Mouse (Mus musculus) embryonic facial prominence, embryonic 14.5 days (tissue): ENCODE measurements at regions not wholly inside any gene's neighbourhood (a gene's known extent, or its start where the extent isn't known, plus 50 kb on each side); places are given as distances from the start of the nearest gene placed in this dataset.

Source experiments
- ATAC-seq: fragments of 200-750 bp; cut with Nextera tagmentation; 2 replicates; pipeline ENCODE4 v1.8.0; 2017; ENCODE audit warnings: low read depth, moderate number of reproducible peaks, moderate TSS enrichment
- DNase-seq: peaks from one replicate; pipeline ENCODE4 v3.0.0-alpha.2; 2015; ENCODE audit warnings: low spot score
- H3K27ac ChIP-seq: fragments of 300-500 bp; sonication (generic); replicated peaks from 2 replicates; pipeline ENCODE4 v1.5.1; 2014; ENCODE audit warnings: low read depth, mild to moderate bottlenecking, low read length, moderate library complexity
- H3K27me3 ChIP-seq: fragments of 300-500 bp; sonication (generic); replicated peaks from 2 replicates; pipeline ENCODE4 v1.6.1; 2014; ENCODE audit warnings: low read length; ENCODE audit not compliant: control insufficient read depth, insufficient read depth
- H3K36me3 ChIP-seq: fragments of 300-500 bp; sonication (generic); 2 replicates; pipeline ENCODE4 v1.6.1; 2014; ENCODE audit warnings: low read length, mixed read lengths; ENCODE audit not compliant: control insufficient read depth, insufficient read depth
- H3K4me1 ChIP-seq: fragments of 300-500 bp; sonication (generic); 2 replicates; pipeline ENCODE4 v1.6.1; 2014; ENCODE audit warnings: antibody characterized with exemption, low read length; ENCODE audit not compliant: control insufficient read depth, insufficient read depth
- H3K4me2 ChIP-seq: fragments of 300-500 bp; sonication (generic); 2 replicates; pipeline ENCODE4 v1.6.1; 2014; ENCODE audit warnings: low read depth, mild to moderate bottlenecking, low read length, moderate library complexity, mixed read lengths
- H3K4me3 ChIP-seq: fragments of 300-500 bp; sonication (generic); 2 replicates; pipeline ENCODE4 v1.5.1; 2014; ENCODE audit warnings: low read depth, mild to moderate bottlenecking, low read length
- H3K9ac ChIP-seq: fragments of 300-500 bp; sonication (generic); 2 replicates; pipeline ENCODE4 v1.6.1; 2014; ENCODE audit warnings: low read depth, mild to moderate bottlenecking, low read length, moderate library complexity, mixed read lengths
- H3K9me3 ChIP-seq: fragments of 300-500 bp; sonication (generic); 2 replicates; pipeline ENCODE4 v1.6.1; 2016; ENCODE audit warnings: low read length; ENCODE audit not compliant: control insufficient read depth
- WGBS: fragments of 180-500 bp; shearing (Covaris S2); extraction: QIAGEN DNeasy Blood & Tissue Kit; methylation state at CpG from one replicate; pipeline ENCODE4 v1.1.7; 2014; 5-methylcytosine and 5-hydroxymethylcytosine counted together

DNA sequence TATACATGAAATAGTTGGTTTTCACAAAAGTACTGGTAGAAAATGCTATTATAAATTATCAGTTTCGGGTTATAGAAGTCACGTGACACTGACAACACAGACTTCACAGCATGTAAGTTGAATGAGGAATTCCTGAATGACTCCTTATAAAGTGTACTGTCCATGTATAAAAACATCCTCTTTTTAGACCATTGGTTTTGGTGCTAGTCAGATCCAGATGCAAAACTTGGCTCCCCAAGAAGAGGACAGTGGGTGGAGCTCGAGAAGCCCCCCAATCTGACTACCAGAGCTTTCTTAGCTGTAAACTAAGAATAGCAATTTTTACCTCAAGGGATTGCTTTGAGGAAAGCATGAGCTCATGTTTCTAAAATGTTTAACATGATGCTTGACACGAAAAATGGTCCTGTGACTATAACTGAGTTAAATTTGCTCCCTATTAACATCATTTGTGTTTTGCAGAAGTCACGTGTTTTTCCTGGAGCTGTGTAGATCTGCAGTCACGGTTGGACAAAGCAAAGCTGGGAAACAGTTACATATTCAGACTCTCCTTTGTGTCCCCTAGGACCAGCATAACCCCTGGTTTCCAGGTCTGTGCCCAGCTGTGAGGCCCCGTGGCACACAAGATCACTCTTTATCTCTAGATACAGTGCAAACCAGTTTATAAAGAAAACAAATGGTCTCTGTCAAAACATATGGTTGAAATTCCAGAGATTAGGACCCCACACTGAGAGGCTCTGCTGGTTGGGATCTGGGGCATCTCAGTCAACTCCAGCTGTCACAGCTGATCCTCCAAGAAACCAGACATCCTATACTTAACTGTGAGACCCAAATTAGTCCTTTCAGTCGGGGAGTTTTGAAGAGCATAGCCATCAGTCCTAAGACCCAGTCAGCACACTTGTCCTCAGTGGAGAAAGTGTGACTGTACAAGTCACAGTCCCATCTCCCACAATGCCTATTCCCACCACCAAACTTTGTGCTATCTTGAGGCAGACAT, 80.0 kb upstream of the P3h2 start:
- Histone ChIP-seq H3K4me3 (no peak overlapping the region), H3K27ac (peak overlapping the region; percentile 74), H3K27me3 (no peaks in the 10 kb centered on the region), H3K4me2 (no peak overlapping the region), H3K4me1 (peaks cover 13% of the 10 kb centered on the region), H3K9me3 (0 out of 2 replicates have a peak, but pooled peaks cover 3% of the 10 kb centered on the region), H3K9ac (no peak overlapping the region), H3K36me3 (no peaks in the 10 kb centered on the region)
- 21% methylated on average over 8 of the region's 8 CpGs for WGBS
- ATAC-seq (peak; percentile 89), DNase-seq (peak; percentile 84)

DNA sequence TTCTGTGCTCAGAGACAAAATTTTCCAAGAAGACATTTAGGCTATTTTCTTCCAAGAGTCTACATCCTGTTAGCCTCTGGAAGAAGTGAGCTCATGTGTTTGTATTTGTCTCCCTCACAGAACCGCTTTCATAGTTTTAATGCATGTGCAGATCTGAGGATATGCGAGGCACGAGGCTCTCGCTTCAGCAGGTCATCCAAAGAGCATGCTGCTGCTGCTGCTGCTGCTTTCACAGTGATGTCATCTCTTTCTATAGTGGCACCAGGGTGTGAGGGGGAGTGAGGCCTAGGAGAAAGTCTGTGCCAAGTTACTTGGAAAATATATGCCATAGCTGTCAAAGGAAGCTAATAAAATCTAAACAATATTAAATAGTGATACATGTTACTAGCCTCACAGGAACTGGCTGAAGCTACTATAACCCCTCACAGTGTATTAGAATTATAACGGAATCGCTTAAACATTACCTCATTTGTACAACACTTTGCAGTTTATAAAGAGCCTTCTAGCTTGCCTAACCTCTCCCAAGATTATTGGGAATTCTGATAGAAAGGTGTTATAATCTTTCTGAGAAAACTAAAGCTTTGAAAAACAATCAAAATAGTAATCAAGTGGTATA, 79.2 kb upstream of the P3h2 start:
- 0 out of 2 replicates have a peak, but pooled peaks cover 3% of the 10 kb centered on the region for H3K9me3 ChIP-seq
- peaks cover 13% of the 10 kb centered on the region for H3K4me1 ChIP-seq
- WGBS, result 36% methylated on average over 6 of the region's 6 CpGs
- no peaks in the 10 kb centered on the region for H3K36me3 ChIP-seq
- ATAC-seq (peak; percentile 63; the same call in 1 of the 2 replicates), DNase-seq (peak; percentile 84)
- no peaks in the 10 kb centered on the region for H3K27me3 ChIP-seq
- no peak overlapping the region for H3K9ac ChIP-seq
- H3K4me3 ChIP-seq, result no peak overlapping the region
- H3K27ac ChIP-seq, result peak overlapping the region; percentile 35; the same call in 1 of the 2 replicates
- no peak overlapping the region for H3K4me2 ChIP-seq

DNA sequence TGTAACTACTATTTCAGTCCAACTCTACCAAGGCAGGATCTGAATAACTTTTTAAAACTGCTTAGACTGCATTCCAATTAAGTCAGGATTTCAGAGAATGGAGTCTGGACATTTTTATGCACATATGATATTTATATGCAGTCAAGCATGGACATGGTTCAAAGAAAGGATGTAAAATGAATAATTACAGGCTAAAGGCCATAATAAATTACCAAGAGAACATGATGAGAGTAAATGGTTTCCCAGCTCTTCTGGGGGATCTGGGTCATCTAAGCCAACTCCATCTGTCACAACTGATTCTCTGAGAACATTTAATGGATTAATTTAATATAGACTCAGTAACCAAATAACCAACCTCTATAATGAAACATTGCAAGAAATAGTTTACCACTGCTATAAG, 77.9 kb upstream of the P3h2 start:
- ATAC-seq (no peak), DNase-seq (no peak)

DNA sequence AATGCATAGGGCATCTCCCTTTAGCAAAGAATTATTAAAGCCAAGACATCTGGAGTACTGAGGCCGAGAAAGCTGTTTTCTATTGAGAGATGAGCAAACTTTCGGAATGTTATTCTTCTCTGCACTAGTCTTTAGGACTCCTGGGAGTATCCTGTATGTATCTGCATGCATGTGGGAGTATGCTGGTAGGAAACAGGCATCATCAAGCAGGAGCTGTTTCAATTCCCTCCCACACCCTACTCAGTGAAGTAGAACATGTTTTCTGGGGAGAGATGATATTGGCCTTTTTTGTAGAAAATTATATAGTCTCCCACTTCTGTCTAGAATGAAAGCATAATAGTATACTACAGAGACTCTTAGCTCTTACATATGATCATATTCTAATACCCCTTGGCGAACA, 76.1 kb upstream of the P3h2 start:
- ATAC-seq, result no peak
- DNase-seq, result no peak
- Histone ChIP-seq H3K9ac (no peak overlapping the region), H3K4me1 (peaks cover 13% of the 10 kb centered on the region), H3K4me3 (no peak overlapping the region), H3K36me3 (no peaks in the 10 kb centered on the region), H3K27ac (no peak overlapping the region), H3K9me3 (no peaks in the 10 kb centered on the region), H3K4me2 (no peak overlapping the region), H3K27me3 (no peaks in the 10 kb centered on the region)
- 69% methylated on average over 3 of the region's 3 CpGs for WGBS

More for the DNA sequence above, 77.9 kb upstream of the P3h2 start:
- no peak overlapping the region for H3K27ac ChIP-seq
- no peaks in the 10 kb centered on the region for H3K9me3 ChIP-seq
- H3K27me3 ChIP-seq, result no peaks in the 10 kb centered on the region
- H3K4me1 ChIP-seq, result peaks cover 13% of the 10 kb centered on the region
- no peaks in the 10 kb centered on the region for H3K36me3 ChIP-seq
- H3K4me2 ChIP-seq, result no peak overlapping the region
- H3K4me3 ChIP-seq, result no peak overlapping the region
- no peak overlapping the region for H3K9ac ChIP-seq

DNA sequence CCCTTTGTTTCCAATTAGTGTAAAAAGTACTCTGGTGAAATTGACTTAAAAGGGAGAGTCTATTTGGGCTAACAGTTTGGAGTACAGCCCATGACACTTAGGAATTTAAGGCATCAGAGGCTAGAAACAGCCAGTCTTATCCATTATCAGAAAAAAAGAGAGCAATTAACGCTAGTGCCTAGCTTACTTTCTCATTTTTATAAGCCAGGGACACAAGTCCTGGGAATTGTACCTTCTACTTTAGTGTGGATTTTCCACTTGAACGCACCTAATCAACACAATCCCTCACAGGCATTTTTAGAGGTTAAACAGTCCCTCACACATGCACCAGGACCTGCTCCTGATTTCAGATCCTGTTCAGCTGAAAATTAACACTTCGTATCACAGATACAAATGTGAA, 65.9 kb upstream of the P3h2 start:
- no peaks in the 10 kb centered on the region for H3K36me3 ChIP-seq
- DNase-seq (no peak), ATAC-seq (no peak)
- no peaks in the 10 kb centered on the region for H3K4me1 ChIP-seq
- H3K27ac ChIP-seq, result no peak overlapping the region
- no peak overlapping the region for H3K4me2 ChIP-seq
- no peak overlapping the region for H3K4me3 ChIP-seq
- no peak overlapping the region for H3K9ac ChIP-seq
- no peaks in the 10 kb centered on the region for H3K9me3 ChIP-seq
- H3K27me3 ChIP-seq, result no peaks in the 10 kb centered on the region
- WGBS, result 48% methylated on average over 3 of the region's 3 CpGs

DNA sequence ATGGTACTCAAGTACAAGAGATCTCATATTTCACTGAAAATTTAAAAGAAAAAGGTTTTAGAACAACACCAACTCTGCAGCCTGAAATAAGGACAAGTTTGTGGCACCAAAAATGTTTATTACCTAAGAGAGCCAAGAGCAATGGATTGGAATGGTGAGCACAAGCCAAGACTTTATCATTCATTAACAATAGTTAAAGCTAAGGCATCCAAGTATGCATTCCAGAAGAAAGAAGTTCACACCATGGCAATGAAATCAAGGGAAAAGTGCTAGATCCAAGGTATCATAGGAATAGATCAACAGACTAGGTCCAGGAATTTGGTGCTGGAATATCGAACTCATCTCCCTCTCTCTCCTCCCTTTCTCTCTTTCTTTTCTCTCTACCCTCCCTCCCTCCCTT, 63.8 kb upstream of the P3h2 start:
- Histone ChIP-seq H3K36me3 (no peaks in the 10 kb centered on the region), H3K27me3 (no peaks in the 10 kb centered on the region), H3K4me1 (no peaks in the 10 kb centered on the region; the same call in 1 of the 2 replicates), H3K4me2 (no peak overlapping the region), H3K27ac (no peak overlapping the region), H3K9ac (no peak overlapping the region), H3K4me3 (no peak overlapping the region), H3K9me3 (no peaks in the 10 kb centered on the region)
- WGBS, result 96% methylated on average over 1 of the region's 1 CpGs
- ATAC-seq (no peak), DNase-seq (no peak)

DNA sequence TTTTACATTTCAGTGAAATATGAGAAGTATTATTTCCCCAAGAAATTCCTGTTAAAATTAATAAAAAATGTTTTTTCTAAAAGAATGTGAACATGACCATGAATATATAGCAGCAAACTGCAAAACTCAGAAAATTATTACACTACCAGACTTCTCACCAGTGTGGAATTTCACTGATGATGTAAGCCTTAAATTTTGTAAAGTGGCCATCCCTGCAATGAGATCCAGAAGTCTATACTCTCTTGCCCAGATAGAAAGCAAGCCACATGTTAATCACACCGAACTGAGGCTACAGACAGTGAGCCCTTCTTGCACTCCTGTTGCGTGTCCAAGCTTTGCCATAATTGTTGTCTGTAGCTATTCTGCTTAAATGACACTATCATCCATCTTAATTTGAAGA, 62.6 kb upstream of the P3h2 start:
- Histone ChIP-seq H3K4me2 (no peak overlapping the region), H3K4me3 (no peak overlapping the region), H3K9ac (no peak overlapping the region), H3K27ac (no peak overlapping the region), H3K36me3 (no peaks in the 10 kb centered on the region), H3K9me3 (no peaks in the 10 kb centered on the region), H3K4me1 (no peaks in the 10 kb centered on the region; the same call in 1 of the 2 replicates), H3K27me3 (no peaks in the 10 kb centered on the region)
- no peak for DNase-seq
- WGBS, result 74% methylated on average over 2 of the region's 2 CpGs
- ATAC-seq, result no peak

DNA sequence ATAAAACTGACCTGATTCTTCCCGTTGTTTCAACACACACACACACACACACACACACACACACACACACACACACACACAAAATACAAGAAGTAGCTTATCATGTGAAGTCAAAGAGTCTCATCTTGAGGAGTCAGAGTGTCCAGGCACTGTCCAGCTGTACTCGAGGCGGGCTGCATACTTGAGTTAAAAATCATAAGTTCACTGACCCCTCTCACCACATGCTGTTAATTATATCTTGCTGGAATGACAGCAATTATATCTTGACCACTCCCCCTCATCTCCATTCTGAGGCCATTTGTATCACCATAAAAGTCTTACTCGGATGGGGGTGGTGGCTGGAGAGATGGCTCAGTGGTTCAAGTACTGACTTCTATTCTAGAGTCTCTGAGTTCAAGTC, 58.5 kb upstream of the P3h2 start:
- no peaks in the 10 kb centered on the region for H3K9me3 ChIP-seq
- no peaks in the 10 kb centered on the region for H3K36me3 ChIP-seq
- ATAC-seq (no peak), DNase-seq (no peak)
- no peaks in the 10 kb centered on the region for H3K27me3 ChIP-seq
- no peaks in the 10 kb centered on the region; the same call in 1 of the 2 replicates for H3K4me1 ChIP-seq
- no peak overlapping the region for H3K4me2 ChIP-seq
- H3K4me3 ChIP-seq, result no peak overlapping the region
- no peak overlapping the region for H3K9ac ChIP-seq
- WGBS, result 61% methylated on average over 4 of the region's 4 CpGs
- no peak overlapping the region for H3K27ac ChIP-seq
